Mouse (Mus musculus): ENCODE results near the gene Tmem120b. TPM values are rescaled to one million over a fixed set of nuclear protein-coding genes. Genes with fewer than 3 reads are reported as not detected.

The Tmem120b gene
- polyA plus RNA-seq, 1 experiment from 2014 or later: 9.0 TPM

GRCm38 (mm10) chr5:123149451-123150400, 81.5 kb downstream of the Tmem120b start:
- H3K27ac ChIP-seq: peak overlapping the region; percentile 26; the same call in 1 of the 2 replicates
- peak; percentile 85 for ATAC-seq (ENCODE audit: low FRiP score)
- H3K36me3 ChIP-seq (replicated peaks): peaks cover 87% of the 10 kb centered on the region

GRCm38 (mm10) chr5:123150641-123151040, 82.4 kb downstream of the Tmem120b start:
- Histone ChIP-seq H3K4me2 (peak overlapping the region; percentile 52), H3K4me3 (replicated peaks) (peak overlapping the region; percentile 35), H3K4me1 (peaks cover 52% of the 10 kb centered on the region), H3K27me3 (no peaks in the 10 kb centered on the region), H3K9ac (peak overlapping the region; percentile 54), H3K9me3 (no peaks in the 10 kb centered on the region), H3K27ac (peak overlapping the region; percentile 36; the same call in 1 of the 2 replicates), H3K36me3 (replicated peaks) (peaks cover 90% of the 10 kb centered on the region)
- no peak for ATAC-seq (ENCODE audit: low FRiP score)
- 53% methylated on average over 7 of the region's 7 CpGs for WGBS

More at GRCm38 (mm10) chr5:123149451-123150400, 81.5 kb downstream of the Tmem120b start:
- H3K4me2 ChIP-seq: peak overlapping the region; percentile 52
- peak overlapping the region; percentile 35 for H3K4me3 ChIP-seq (replicated peaks)
- H3K9me3 ChIP-seq: no peaks in the 10 kb centered on the region
- peak overlapping the region; percentile 54 for H3K9ac ChIP-seq
- WGBS: 10% methylated on average over 19 of the region's 19 CpGs
- H3K4me1 ChIP-seq: peaks cover 61% of the 10 kb centered on the region
- H3K27me3 ChIP-seq: no peaks in the 10 kb centered on the region

- 58% methylated on average over 7 of the region's 7 CpGs for WGBS
- H3K9ac ChIP-seq: peak overlapping the region; percentile 54; the same call in 1 of the 2 replicates
- no peaks in the 10 kb centered on the region for H3K9me3 ChIP-seq
- peak overlapping the region; percentile 35; the same call in 1 of the 2 replicates for H3K4me3 ChIP-seq (replicated peaks)
- H3K27ac ChIP-seq: peak overlapping the region; percentile 36; the same call in 1 of the 2 replicates
- no peaks in the 10 kb centered on the region for H3K27me3 ChIP-seq
- H3K4me1 ChIP-seq: peaks cover 48% of the 10 kb centered on the region
- peak overlapping the region; percentile 52 for H3K4me2 ChIP-seq
- peaks cover 85% of the 10 kb centered on the region for H3K36me3 ChIP-seq (replicated peaks)
- ATAC-seq (ENCODE audit: low FRiP score): no peak
Observed at GRCm38 (mm10) chr5:123151077-123151476, 82.9 kb downstream of the Tmem120b start.

- no peaks in the 10 kb centered on the region for H3K27me3 ChIP-seq
- H3K4me3 ChIP-seq (replicated peaks): no peak overlapping the region
- no peak overlapping the region for H3K27ac ChIP-seq
- H3K4me2 ChIP-seq: no peak overlapping the region
- H3K9ac ChIP-seq: no peak overlapping the region
- H3K36me3 ChIP-seq (replicated peaks): peaks cover 82% of the 10 kb centered on the region
- peaks cover 43% of the 10 kb centered on the region for H3K4me1 ChIP-seq
- ATAC-seq (ENCODE audit: low FRiP score): no peak
- no peaks in the 10 kb centered on the region for H3K9me3 ChIP-seq
- WGBS: 90% methylated on average over 18 of the region's 19 CpGs
Observed at GRCm38 (mm10) chr5:123151707-123152362, 83.6 kb downstream of the Tmem120b start.

- Histone ChIP-seq H3K4me2 (no peak overlapping the region), H3K9ac (no peak overlapping the region), H3K27ac (no peak overlapping the region), H3K9me3 (no peaks in the 10 kb centered on the region), H3K4me3 (replicated peaks) (no peak overlapping the region), H3K36me3 (replicated peaks) (peaks cover 82% of the 10 kb centered on the region), H3K4me1 (peaks cover 37% of the 10 kb centered on the region), H3K27me3 (no peaks in the 10 kb centered on the region)
- 100% methylated on average over 1 of the region's 1 CpGs for WGBS
- ATAC-seq (ENCODE audit: low FRiP score): no peak
Observed at GRCm38 (mm10) chr5:123152901-123153300, 84.7 kb downstream of the Tmem120b start.

- Histone ChIP-seq H3K27me3 (no peaks in the 10 kb centered on the region), H3K9ac (no peak overlapping the region), H3K36me3 (replicated peaks) (peaks cover 86% of the 10 kb centered on the region), H3K4me2 (no peak overlapping the region), H3K4me3 (replicated peaks) (no peak overlapping the region), H3K27ac (no peak overlapping the region), H3K9me3 (no peaks in the 10 kb centered on the region), H3K4me1 (peaks cover 12% of the 10 kb centered on the region)
- WGBS: 62% methylated on average over 7 of the region's 7 CpGs
- peak; percentile 50; the same call in 1 of the 2 replicates for ATAC-seq (ENCODE audit: low FRiP score)
Observed at GRCm38 (mm10) chr5:123155425-123155824, 87.2 kb downstream of the Tmem120b start.

- Histone ChIP-seq H3K36me3 (replicated peaks) (peaks cover 86% of the 10 kb centered on the region), H3K4me3 (replicated peaks) (no peak overlapping the region), H3K9ac (no peak overlapping the region), H3K4me2 (no peak overlapping the region), H3K27ac (no peak overlapping the region), H3K4me1 (no peaks in the 10 kb centered on the region), H3K9me3 (no peaks in the 10 kb centered on the region), H3K27me3 (no peaks in the 10 kb centered on the region)
- ATAC-seq (ENCODE audit: low FRiP score): no peak
- 87% methylated on average over 12 of the region's 12 CpGs for WGBS
Observed at GRCm38 (mm10) chr5:123156763-123157162, 88.5 kb downstream of the Tmem120b start.

GRCm38 (mm10) chr5:123157972-123158371, 89.8 kb downstream of the Tmem120b start:
- Histone ChIP-seq H3K4me1 (no peaks in the 10 kb centered on the region), H3K27me3 (no peaks in the 10 kb centered on the region), H3K4me2 (no peak overlapping the region), H3K36me3 (replicated peaks) (peaks cover 86% of the 10 kb centered on the region), H3K27ac (no peak overlapping the region), H3K9me3 (no peaks in the 10 kb centered on the region), H3K9ac (no peak overlapping the region), H3K4me3 (replicated peaks) (no peak overlapping the region)
- ATAC-seq (ENCODE audit: low FRiP score): no peak
- WGBS: 91% methylated on average over 4 of the region's 4 CpGs

GRCm38 (mm10) chr5:123159446-123159845, 91.2 kb downstream of the Tmem120b start:
- ATAC-seq (ENCODE audit: low FRiP score): no peak
- H3K4me3 ChIP-seq (replicated peaks): no peak overlapping the region
- no peaks in the 10 kb centered on the region for H3K4me1 ChIP-seq
- peaks cover 86% of the 10 kb centered on the region for H3K36me3 ChIP-seq (replicated peaks)
- 95% methylated on average over 4 of the region's 4 CpGs for WGBS
- H3K27ac ChIP-seq: no peak overlapping the region
- H3K9ac ChIP-seq: no peak overlapping the region
- no peaks in the 10 kb centered on the region for H3K27me3 ChIP-seq
- H3K4me2 ChIP-seq: no peak overlapping the region
- no peaks in the 10 kb centered on the region for H3K9me3 ChIP-seq

- Histone ChIP-seq H3K9me3 (no peaks in the 10 kb centered on the region), H3K27me3 (no peaks in the 10 kb centered on the region), H3K36me3 (replicated peaks) (peaks cover 85% of the 10 kb centered on the region), H3K9ac (no peak overlapping the region), H3K4me3 (replicated peaks) (no peak overlapping the region), H3K4me1 (no peaks in the 10 kb centered on the region), H3K27ac (no peak overlapping the region), H3K4me2 (no peak overlapping the region)
- no peak for ATAC-seq (ENCODE audit: low FRiP score)
- WGBS: 96% methylated on average over 15 of the region's 15 CpGs
Observed at GRCm38 (mm10) chr5:123159866-123160265, 91.7 kb downstream of the Tmem120b start.

GRCm38 (mm10) chr5:123160341-123160740, 92.1 kb downstream of the Tmem120b start:
- Histone ChIP-seq H3K27me3 (no peaks in the 10 kb centered on the region), H3K4me1 (no peaks in the 10 kb centered on the region), H3K27ac (no peak overlapping the region), H3K4me3 (replicated peaks) (no peak overlapping the region), H3K4me2 (no peak overlapping the region), H3K36me3 (replicated peaks) (peaks cover 83% of the 10 kb centered on the region), H3K9me3 (no peaks in the 10 kb centered on the region), H3K9ac (no peak overlapping the region)
- ATAC-seq (ENCODE audit: low FRiP score): no peak
- 96% methylated on average over 14 of the region's 15 CpGs for WGBS

- Histone ChIP-seq H3K36me3 (replicated peaks) (peaks cover 88% of the 10 kb centered on the region), H3K27ac (no peak overlapping the region), H3K4me2 (no peak overlapping the region), H3K9me3 (no peaks in the 10 kb centered on the region), H3K27me3 (no peaks in the 10 kb centered on the region), H3K4me1 (no peaks in the 10 kb centered on the region), H3K4me3 (replicated peaks) (no peak overlapping the region), H3K9ac (no peak overlapping the region)
- WGBS: 88% methylated on average over 9 of the region's 9 CpGs
- ATAC-seq (ENCODE audit: low FRiP score): no peak
Observed at GRCm38 (mm10) chr5:123162942-123163341, 94.7 kb downstream of the Tmem120b start.
